ENCODE assay signal across 8 mouse cellular contexts in genomic region chr11:116434287-116434966, GRCm38 (mm10). TPM values are rescaled to one million over a fixed set of nuclear protein-coding genes. Genes with fewer than 3 reads are reported as not detected.
A peak's percentile ranks its signal among the peaks of the same experiment; 100 is the strongest.
DNase-seq lines count a peak whose midpoint lies in the region; ATAC-seq and TF ChIP-seq lines count a peak whose summit lies in the region.

No protein-coding gene starts in this region.

- under 1% methylated on average over 27 of the region's 67 CpGs for WGBS in embryonic facial prominence, embryonic 14.5 days
- 1% methylated on average over 42 of the region's 67 CpGs for whole genome bisulfite sequencing in heart, embryonic 11.5 days (ENCODE audit: insufficient replicate concordance)
- WGBS in kidney, embryonic 16.5 days: 0% methylated on average over 44 of the region's 67 CpGs
- WGBS in lung, adult 2 months: 1% methylated on average over 34 of the region's 67 CpGs

- no peaks in the 10 kb centered on the region for H3K9me3 ChIP-seq in embryonic facial prominence, embryonic 14.5 days (ENCODE audit: control insufficient read depth, low read length)
- H3K9me3 ChIP-seq in heart, embryonic 11.5 days (replicated peaks; ENCODE audit: control insufficient read depth, low read length): no peaks in the 10 kb centered on the region
- no peaks in the 10 kb centered on the region for H3K9me3 ChIP-seq in kidney, embryonic 16.5 days (ENCODE audit: low read length)

- peak; percentile 2; the same call in 1 of the 2 replicates for ATAC-seq in embryonic facial prominence, embryonic 14.5 days (ENCODE audit: low read depth)
- ATAC-seq in heart, embryonic 11.5 days (replicated peaks; ENCODE audit: insufficient number of reproducible peaks, low FRiP score, low TSS enrichment): no peak
- peak; percentile 7; the same call in 1 of the 2 replicates for ATAC-seq in kidney, embryonic 16.5 days (ENCODE audit: low FRiP score, low TSS enrichment)

- TF ChIP-seq POLR2A in lung, adult 2 months (IDR thresholded peaks at IDR 0.05; ENCODE audit: borderline replicate concordance, extremely low read depth, low read depth, low read length): peak; percentile 47

- H3K4me1 ChIP-seq in embryonic facial prominence, embryonic 14.5 days (ENCODE audit: control insufficient read depth, insufficient read depth, low read length): peaks cover 16% of the 10 kb centered on the region
- peaks cover 40% of the 10 kb centered on the region for H3K4me1 ChIP-seq in heart, embryonic 11.5 days (ENCODE audit: control insufficient read depth, insufficient read depth, low read length)
- H3K4me1 ChIP-seq in kidney, embryonic 16.5 days (ENCODE audit: insufficient read depth, low read length): peaks cover 40% of the 10 kb centered on the region
- peaks cover 14% of the 10 kb centered on the region for H3K4me1 ChIP-seq in lung, adult 2 months (ENCODE audit: control insufficient read depth, insufficient read depth, low read length)

- H3K9ac ChIP-seq in embryonic facial prominence, embryonic 14.5 days (ENCODE audit: low read depth, low read length): peak overlapping the region; percentile 79
- peak overlapping the region; percentile 96 for H3K9ac ChIP-seq in heart, embryonic 11.5 days (ENCODE audit: low read depth, low read length)
- peak overlapping the region; percentile 95 for H3K9ac ChIP-seq in kidney, embryonic 16.5 days (replicated peaks; ENCODE audit: low read length)

- peak overlapping the region; percentile 68 for H3K4me3 ChIP-seq in embryonic facial prominence, embryonic 14.5 days (ENCODE audit: low read depth, low read length)
- H3K4me3 ChIP-seq in heart, embryonic 11.5 days (ENCODE audit: low read depth, low read length): peak overlapping the region; percentile 90
- H3K4me3 ChIP-seq in kidney, embryonic 16.5 days (ENCODE audit: low read length): peak overlapping the region; percentile 96
- H3K4me3 ChIP-seq in lung, adult 2 months (replicated peaks; ENCODE audit: extremely low read depth, low read depth, low read length): peak overlapping the region; percentile 91

- TF ChIP-seq CTCF in lung, adult 2 months (IDR thresholded peaks at IDR 0.05; ENCODE audit: insufficient read depth, low read length): no peak

- H3K36me3 ChIP-seq in embryonic facial prominence, embryonic 14.5 days (ENCODE audit: control insufficient read depth, insufficient read depth, low read length): peaks cover 27% of the 10 kb centered on the region
- H3K36me3 ChIP-seq in heart, embryonic 11.5 days (ENCODE audit: control insufficient read depth, insufficient read depth, low read length): peaks cover 5% of the 10 kb centered on the region; the same call in 1 of the 2 replicates
- H3K36me3 ChIP-seq in kidney, embryonic 16.5 days (ENCODE audit: insufficient read depth, low read length): peaks cover 27% of the 10 kb centered on the region

- H3K4me2 ChIP-seq in embryonic facial prominence, embryonic 14.5 days (ENCODE audit: low read depth, low read length): peak overlapping the region; percentile 59
- peak overlapping the region; percentile 83 for H3K4me2 ChIP-seq in heart, embryonic 11.5 days
- H3K4me2 ChIP-seq in kidney, embryonic 16.5 days (replicated peaks; ENCODE audit: low read depth, low read length): peak overlapping the region; percentile 63

- H3K27me3 ChIP-seq in embryonic facial prominence, embryonic 14.5 days (replicated peaks; ENCODE audit: control insufficient read depth, insufficient read depth, low read length): no peaks in the 10 kb centered on the region
- no peaks in the 10 kb centered on the region for H3K27me3 ChIP-seq in heart, embryonic 11.5 days (ENCODE audit: control insufficient read depth, insufficient read depth, low read length)
- no peaks in the 10 kb centered on the region for H3K27me3 ChIP-seq in kidney, embryonic 16.5 days (ENCODE audit: insufficient read depth, low read length)

- peak; percentile 62 to 64 for DNase-seq in B cell, adult 2 months
- peak; percentile 81 for DNase-seq in adrenal gland, postnatal 14 days
- peak; percentile 68 for DNase-seq in embryonic facial prominence, embryonic 14.5 days (ENCODE audit: low spot score)
- DNase-seq in lung, adult 2 months: peak; percentile 74
- peak; percentile 67 for DNase-seq in ovary, postnatal 14 days (ENCODE audit: low spot score)
- DNase-seq in thymus, postnatal 14 days: peak; percentile 76

- H3K27ac ChIP-seq in embryonic facial prominence, embryonic 14.5 days (replicated peaks; ENCODE audit: low read depth, low read length): peak overlapping the region; percentile 90
- H3K27ac ChIP-seq in heart, embryonic 11.5 days (ENCODE audit: low read depth, low read length): peak overlapping the region; percentile 92
- peak overlapping the region; percentile 97 for H3K27ac ChIP-seq in kidney, embryonic 16.5 days (ENCODE audit: low read length)

RNA-seq across cellular contexts. Expression of gene Ubald2, which starts 0.5 kb away (rescaled TPM):
- total RNA-seq in adrenal gland, postnatal 14 days (2021): 36.4 and 38.8 TPM in 2 replicates
- polyA plus RNA-seq in embryonic facial prominence, embryonic 14.5 days (2014; fragmentation: Nextera tagmentation; extraction: Ambion mirVana): 46.3 and 47.6 TPM in 2 replicates
- 60.6 and 68.3 TPM in 2 replicates for polyA plus RNA-seq in heart, embryonic 11.5 days (2014; fragmentation: Nextera tagmentation; extraction: Ambion mirVana)
- 51.2 and 51.4 TPM in 2 replicates for polyA plus RNA-seq in kidney, embryonic 16.5 days (2015; fragmentation: Nextera tagmentation; extraction: Ambion mirVana)
- polyA plus RNA-seq in lung, adult 2 months (2012; rRNA removed): 159 and 160 TPM in 2 replicates

RNA-seq across cellular contexts. Expression of gene Rnf157, which starts 21.6 kb away (rescaled TPM):
- 8.6 and 10.1 TPM in 2 replicates for total RNA-seq in adrenal gland, postnatal 14 days (2021)
- polyA plus RNA-seq in embryonic facial prominence, embryonic 14.5 days (2014; fragmentation: Nextera tagmentation; extraction: Ambion mirVana): 17.7 and 18.2 TPM in 2 replicates
- 8.6 and 9.2 TPM in 2 replicates for polyA plus RNA-seq in heart, embryonic 11.5 days (2014; fragmentation: Nextera tagmentation; extraction: Ambion mirVana)
- polyA plus RNA-seq in kidney, embryonic 16.5 days (2015; fragmentation: Nextera tagmentation; extraction: Ambion mirVana): 6.1 and 6.8 TPM in 2 replicates
- polyA plus RNA-seq in lung, adult 2 months (2012; rRNA removed): 3.0 and 3.6 TPM in 2 replicates

RNA-seq across cellular contexts. Expression of gene Qrich2, which starts 31.6 kb away (rescaled TPM):
- not detected in 2 replicates for total RNA-seq in adrenal gland, postnatal 14 days (2021)
- 0.14 and 0.30 TPM in 2 replicates for polyA plus RNA-seq in embryonic facial prominence, embryonic 14.5 days (2014; fragmentation: Nextera tagmentation; extraction: Ambion mirVana)
- 0.31 TPM in 1 of 2 replicates, not detected in the other for polyA plus RNA-seq in heart, embryonic 11.5 days (2014; fragmentation: Nextera tagmentation; extraction: Ambion mirVana)
- polyA plus RNA-seq in kidney, embryonic 16.5 days (2015; fragmentation: Nextera tagmentation; extraction: Ambion mirVana): 0.15 and 0.32 TPM in 2 replicates
- 0.11 and 0.18 TPM in 2 replicates for polyA plus RNA-seq in lung, adult 2 months (2012; rRNA removed)

RNA-seq across cellular contexts. Expression of gene Prpsap1, which starts 59.6 kb away (rescaled TPM):
- total RNA-seq in adrenal gland, postnatal 14 days (2021): 81.1 and 81.8 TPM in 2 replicates
- polyA plus RNA-seq in embryonic facial prominence, embryonic 14.5 days (2014; fragmentation: Nextera tagmentation; extraction: Ambion mirVana): 122 and 145 TPM in 2 replicates
- 96.5 and 101 TPM in 2 replicates for polyA plus RNA-seq in heart, embryonic 11.5 days (2014; fragmentation: Nextera tagmentation; extraction: Ambion mirVana)
- polyA plus RNA-seq in kidney, embryonic 16.5 days (2015; fragmentation: Nextera tagmentation; extraction: Ambion mirVana): 217 and 226 TPM in 2 replicates
- 82.4 and 92.0 TPM in 2 replicates for polyA plus RNA-seq in lung, adult 2 months (2012; rRNA removed)
